Mouse (Mus musculus): ENCODE data around the gene Faah.

GRCm38 (mm10) chr4:115963751-115964150 is 54.0 kb downstream of the Faah start:
- no peak for TF ChIP-seq POLR2A (IDR thresholded peaks at IDR 0.05; ENCODE audit: low read depth, low read length)
- TF ChIP-seq CTCF (conservative IDR thresholded peaks at IDR 0.05; ENCODE audit: insufficient read depth, insufficient read length, low read depth, low read length), result no peak
